Mouse (Mus musculus) layer of hippocampus, postnatal 10 days (tissue): Measurements from ENCODE around the gene Lsamp. TPM values are rescaled to one million over a fixed set of nuclear protein-coding genes. Genes with fewer than 3 reads are reported as not detected.

Experiments used
- DNase-seq, 2 experiments: peaks; one replicate each; pipeline ENCODE4 v3.0.0; 2021; ENCODE audit warnings: low spot score in 2 of 2
- total RNA-seq, 2 experiments: library from RNA; stranded (reverse); gene quantifications; 2 replicates each; pipeline ENCODE4 v1.2.3; 2021

Lsamp gene
- total RNA-seq, 2 experiments from 2014 or later, result 527 to 565 TPM

DNA sequence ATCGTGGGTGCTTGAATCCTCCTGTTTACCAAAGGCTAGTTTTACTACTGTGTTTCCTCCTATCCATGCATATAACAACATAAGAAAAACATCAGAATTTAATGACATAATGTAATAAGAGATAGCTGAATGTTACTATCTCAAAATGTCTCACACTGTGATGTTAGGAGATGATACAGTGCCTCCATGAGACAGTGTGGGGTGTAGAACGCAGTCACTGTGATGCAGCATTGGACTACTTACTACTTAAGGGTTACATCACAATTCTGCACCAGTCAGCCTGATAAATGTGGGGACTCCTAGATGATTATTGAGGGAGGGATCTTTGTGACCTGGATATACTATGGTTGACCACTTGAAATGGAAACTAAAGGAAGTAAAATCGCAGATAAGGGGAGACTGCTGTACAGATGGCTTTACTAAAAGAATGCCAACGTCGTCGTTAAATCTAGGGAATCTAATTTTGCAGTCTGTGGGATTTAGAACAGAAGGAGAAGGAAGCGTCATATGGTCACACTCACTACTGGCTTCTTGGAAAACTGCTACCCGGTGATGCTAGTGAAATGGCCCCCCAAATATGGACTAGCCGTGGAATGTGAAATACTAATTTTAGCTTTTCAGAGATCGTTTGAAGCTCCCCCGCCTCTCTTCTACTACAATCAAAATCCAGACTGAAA lies 1762.2 kb downstream of the Lsamp start:
- DNase-seq, result no peak

DNA sequence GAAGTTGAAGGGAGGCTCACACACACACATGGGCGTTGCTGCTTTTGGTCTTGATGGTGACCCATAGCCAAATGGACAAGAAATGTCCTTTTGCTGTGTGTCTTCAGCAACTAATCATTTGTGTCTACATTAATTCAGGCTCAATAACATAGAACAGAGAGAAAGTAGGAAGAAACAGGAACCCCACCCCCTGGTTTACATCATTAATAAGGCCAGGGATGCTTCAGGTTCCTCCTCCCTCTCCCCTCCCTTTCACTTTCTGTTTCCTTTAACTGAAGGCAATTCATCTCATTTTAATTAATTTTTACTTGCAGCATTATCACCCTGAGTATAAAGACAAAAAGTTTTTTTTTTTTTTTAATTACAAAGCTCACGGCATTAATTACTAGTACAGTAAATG lies 1763.7 kb downstream of the Lsamp start:
- DNase-seq, result no peak

DNA sequence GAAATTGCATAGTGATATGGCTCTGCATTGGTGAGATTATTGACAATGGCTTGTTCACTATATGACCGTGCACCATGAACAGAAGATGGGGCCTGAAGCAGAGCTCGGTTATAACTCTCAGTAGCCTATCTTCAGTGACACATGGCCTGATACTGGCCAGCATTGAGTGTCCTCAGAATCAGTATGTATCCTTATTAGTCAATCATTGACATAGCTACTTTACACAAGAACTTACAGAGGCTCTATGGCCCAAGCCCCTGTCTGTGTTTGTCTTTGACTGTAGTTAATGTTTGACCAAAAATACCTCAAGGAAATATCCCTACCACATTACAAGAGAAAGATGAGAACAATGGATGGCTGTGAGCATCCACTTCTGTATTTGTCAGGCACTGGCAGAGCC lies 1764.6 kb downstream of the Lsamp start:
- no peak for DNase-seq

DNA sequence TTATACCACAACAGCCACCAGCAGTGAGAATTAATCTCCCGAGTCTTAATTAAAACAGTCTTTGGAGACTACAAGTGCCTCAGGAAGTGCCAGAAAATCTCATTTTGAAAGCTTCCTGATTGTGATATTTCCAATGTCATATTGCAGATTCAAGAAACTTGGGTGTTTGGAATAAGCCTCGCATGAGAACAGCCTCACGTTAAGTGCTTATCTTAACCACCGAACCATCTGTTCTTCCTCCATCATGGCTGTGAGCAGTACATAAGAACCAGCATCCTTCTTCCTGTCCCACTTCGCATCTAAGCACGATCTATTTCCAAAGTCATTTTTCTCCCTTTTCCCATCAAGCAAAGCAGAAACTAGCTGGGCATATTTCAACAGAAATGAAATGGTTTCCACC lies 1780.1 kb downstream of the Lsamp start:
- DNase-seq, result no peak

DNA sequence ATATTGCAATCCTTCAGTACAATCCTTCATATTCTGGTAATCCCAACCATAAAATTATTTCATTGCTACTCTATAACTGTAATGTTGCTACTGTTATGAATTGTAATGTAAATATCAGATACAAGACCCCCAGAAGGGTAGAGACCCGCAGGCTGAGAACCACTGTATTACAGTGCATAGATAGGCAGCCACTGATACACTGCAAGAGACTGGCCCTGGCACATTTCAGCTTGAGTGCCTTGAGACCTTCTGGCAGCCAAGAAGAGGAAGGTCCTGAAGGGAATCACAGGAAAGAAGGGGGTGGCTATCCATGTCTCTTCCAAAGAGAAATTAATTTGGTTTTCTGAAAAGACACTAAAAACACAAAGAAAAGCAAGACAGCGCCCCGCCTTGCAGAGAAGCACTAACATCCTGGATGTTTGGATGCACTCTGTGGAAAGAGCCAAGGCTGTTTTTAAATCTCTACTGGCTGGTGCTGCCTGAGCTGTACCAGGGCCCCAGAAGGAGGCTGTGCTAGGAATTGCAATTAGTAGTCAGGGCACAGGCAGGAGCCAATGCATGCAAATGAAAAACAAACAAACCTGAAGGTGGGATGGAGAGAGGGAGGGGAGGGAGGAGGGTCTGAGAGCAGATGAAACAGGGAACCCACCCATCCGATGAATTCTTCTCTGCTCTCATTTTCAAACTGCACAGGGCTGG lies 1787.4 kb downstream of the Lsamp start:
- peak in 1 of 2 experiments; percentile 29 for DNase-seq

DNA sequence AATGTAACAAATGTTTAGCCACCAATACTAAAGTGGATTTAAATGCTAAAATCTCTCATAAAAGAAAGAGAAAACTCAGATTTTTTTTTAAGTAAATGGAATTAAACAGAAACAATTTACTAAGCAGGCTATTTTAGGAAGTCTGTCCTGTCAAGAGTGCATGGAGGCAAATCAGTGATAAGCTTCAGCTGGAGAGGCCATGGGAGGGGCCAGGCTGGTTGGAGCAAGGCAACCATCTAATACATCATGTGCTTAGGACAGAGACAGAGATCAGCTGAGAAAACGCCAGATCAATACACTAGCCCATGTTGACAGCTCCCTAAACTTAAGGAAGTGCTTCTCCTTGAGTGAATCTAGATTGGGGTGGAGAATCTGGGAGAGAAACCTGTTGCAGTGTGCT lies 1793.4 kb downstream of the Lsamp start:
- DNase-seq, result no peak

DNA sequence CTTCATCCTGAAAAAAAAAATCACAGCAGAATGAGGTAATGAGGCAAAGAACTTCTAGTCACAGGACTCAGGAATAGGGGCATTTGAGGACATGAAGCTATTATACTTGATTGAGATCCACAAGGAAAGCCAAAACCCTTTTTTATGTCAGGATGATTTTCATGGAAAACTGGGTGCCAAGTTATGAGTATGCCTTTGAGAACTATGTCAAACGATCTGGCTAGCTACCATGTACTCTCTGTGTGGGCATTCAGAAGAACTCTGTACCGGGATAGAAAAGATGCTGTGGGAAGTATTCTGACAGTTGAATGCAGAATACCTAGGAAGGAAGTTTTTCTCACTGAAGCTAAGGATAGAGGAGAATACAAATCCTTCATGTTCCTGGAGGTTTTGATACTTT lies 1801.4 kb downstream of the Lsamp start:
- no peak for DNase-seq

DNA sequence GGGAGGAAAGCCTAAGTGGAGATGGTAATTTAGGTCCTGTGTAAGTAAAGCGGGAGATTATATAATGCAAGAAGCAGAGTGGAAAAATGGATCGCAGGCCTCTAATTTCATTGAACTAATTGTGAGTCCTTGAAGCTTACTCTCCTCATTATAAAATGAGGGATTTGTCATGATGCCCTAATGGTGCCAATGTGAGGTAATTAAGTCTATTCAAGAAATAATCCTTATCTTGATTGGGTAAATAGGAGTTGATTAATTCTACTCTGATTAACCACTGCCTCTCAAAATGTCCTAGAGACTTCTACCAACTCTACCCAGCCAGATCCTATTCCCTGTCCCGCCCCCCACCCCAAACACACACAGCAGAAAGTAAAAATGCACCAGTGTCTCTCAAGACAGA lies 1802.5 kb downstream of the Lsamp start:
- DNase-seq, result no peak

DNA sequence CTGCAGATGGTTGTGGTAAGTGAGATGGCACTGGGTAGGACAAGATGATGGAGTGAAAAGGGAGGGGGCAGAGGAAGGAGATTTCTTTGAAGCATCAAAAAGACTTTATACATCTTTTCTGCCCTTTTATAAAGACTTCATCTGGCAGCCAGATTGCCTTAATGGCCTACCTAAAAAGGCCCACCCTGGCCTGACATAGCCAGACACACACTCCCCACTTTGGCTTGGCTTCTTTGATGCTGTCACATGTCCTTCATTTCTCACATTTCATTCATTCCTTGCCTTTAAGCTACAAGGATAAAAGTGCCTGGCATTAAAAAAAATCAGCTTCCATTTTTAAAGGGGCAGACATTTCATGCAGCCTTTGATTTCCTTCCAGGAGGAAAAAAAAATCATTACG lies 1803.0 kb downstream of the Lsamp start:
- no peak for DNase-seq

DNA sequence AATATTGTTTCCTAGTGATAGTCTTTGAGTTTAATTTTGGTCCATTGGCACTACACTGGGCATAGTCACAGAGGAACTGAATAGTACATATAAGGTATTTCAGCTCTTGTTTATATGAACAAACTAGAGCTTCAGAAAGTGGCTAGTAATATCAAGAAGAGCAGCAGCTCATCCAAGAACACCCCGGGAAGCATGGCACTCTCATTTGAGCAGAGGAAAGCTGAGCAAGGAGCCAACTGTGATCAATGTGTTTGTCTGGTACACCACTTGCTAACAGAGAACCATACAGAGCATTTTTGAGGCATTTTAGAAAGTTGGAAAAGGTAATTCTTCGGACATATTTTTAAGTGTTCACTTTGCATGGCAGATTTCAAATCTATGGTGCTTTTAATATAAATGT lies 1805.9 kb downstream of the Lsamp start:
- no peak for DNase-seq

DNA sequence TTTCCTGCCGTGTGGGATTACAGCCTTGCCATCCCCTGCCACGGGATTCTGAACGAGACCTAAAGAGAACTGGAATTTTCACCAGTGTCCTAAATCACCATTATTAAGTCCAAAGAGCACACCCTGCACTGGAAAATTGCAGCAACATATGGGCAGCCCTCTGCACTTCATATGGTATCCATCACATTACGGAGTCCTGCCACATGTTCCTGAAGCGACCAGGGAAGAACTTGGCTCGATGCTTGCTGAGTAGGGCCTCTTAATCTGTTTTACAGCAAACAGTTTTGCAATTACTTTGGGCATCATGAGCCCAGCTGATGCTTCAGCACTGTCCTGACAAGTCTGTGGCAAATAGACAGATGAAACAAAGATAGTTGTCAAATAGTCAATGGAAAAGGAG lies 1836.2 kb downstream of the Lsamp start:
- no peak for DNase-seq

DNA sequence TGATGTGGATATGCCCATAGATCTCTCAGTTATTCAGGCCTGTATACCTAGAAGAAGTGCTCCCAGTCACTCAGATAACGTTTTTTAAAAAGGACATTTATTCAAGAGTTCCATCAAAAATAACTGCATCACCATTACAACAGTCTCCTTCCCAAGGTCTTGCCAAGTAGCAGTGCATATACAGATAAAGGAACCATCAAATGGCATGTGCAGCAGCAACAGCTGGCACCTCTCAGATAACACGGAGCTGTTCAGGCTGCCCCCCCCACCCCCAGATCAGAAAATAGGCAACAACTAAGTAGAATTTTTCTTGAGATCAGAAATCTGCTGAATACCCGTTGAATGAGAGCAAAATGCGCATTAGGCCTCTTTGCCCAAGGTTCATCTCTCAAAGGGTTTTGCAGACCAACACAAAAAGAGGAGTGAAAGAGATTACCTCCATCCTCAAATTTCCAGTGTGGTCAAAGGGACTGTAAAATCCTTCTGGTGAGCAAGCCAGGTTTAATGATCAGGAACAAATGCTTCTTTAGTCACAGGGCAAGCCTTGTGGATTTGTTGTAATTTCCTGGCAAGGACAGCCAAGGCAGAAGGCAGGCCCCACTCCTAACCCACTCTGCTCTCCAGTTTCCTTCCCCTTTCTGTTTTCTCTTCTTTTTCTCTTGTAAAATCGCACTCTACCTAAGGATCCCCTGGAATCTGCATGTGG lies 1842.9 kb downstream of the Lsamp start:
- no peak for DNase-seq

DNA sequence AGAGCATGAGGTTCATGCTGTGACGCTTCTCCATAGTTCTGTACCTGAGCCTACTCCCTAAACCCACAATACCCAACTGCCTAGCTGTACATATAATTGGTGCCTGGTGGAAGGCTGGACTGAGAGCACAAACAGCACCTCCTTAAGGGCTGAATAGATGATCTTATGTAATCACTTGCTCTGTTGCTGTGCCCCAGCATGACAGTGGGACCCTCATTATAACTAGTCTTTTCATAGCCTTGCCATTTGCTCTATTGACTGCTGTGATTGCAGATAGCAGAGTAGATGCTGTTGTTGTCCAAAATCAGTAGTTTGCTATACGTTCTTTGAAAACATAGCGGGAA lies 1843.4 kb downstream of the Lsamp start:
- DNase-seq, result no peak

DNA sequence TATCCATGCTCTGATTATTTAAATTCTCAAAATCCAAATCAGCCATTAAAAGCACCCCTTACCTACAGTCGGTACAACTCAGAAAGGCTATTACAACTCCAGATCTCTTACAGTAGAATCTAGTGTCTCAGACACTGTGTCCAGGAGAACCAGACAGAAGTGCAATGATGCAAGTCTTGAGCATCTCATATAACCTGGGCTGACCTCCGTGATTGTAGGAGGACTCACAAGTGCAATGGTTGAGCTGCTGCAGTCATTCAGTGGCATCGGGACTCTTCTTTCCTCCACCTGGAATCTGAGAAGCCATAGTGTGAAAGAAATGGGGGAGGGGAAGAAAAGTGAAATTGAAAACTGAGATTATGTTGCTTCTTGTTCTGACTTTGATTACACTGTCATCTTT lies 1850.5 kb downstream of the Lsamp start:
- no peak for DNase-seq

DNA sequence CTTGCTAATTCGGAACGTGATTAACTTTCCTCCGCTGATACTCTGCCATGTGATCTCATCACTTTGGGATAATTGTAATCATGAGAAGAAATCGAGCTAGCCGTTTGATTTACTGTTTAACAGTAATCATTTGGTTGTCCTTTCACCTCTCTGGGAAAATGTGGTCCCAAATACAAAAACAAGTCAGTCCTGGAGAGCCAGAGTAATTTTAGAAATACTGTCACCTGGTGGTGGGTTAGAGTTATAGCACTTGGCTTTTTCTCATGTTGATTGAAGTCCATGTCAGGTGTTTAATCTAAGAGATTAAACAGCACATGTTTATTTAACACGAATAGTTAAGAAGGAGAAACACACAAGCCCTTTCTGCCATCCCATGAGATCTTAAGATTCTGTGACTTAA lies 1851.6 kb downstream of the Lsamp start:
- DNase-seq, result no peak

DNA sequence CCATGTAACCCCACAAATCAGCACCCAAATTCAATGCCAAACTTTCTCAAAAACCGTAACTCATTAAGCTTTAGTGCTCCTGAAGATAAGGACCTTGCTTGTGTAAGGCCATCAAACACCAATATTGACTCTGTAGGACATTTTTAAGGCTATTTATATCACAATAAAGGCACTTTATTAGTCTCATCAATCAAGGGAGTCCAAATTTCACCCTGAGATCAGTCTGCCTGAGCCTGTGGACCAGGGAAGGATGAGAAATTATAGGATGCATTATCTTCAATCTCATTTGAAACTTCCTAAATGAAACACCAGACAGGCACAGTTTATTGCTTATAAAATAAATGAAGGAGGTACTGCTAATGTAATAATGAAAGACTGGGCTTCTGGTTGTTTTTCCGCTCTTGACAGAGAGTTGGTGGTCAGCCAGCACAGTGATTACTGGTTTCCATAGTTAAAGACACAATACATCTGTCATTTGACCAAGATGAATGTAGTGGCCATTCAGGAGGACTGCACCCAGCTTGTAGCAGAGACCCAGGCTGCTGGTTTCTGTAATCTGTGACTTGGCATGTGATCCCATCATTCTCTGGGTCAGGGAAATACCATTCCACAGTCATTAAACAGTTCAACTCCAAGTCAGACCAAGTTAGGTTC lies 1855.7 kb downstream of the Lsamp start:
- no peak for DNase-seq

DNA sequence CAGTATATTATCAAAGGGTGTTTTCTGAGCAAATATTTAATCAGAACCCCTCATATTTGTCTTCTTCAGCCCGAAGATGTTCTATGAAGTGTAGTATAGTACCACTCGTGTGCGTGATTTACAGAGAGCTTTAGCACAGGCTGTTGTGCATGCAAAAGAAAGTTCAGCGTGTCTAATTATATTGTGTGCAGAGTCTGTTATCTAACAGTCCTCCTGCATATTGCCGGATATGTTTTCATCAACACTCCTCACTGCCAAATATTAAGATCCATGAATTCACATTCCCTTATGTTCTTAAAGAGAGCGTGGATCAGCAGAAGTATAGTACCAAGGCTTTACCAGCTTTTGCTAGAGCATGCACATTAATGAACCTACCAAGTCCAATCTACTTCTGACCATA lies 1862.7 kb downstream of the Lsamp start:
- DNase-seq, result no peak

DNA sequence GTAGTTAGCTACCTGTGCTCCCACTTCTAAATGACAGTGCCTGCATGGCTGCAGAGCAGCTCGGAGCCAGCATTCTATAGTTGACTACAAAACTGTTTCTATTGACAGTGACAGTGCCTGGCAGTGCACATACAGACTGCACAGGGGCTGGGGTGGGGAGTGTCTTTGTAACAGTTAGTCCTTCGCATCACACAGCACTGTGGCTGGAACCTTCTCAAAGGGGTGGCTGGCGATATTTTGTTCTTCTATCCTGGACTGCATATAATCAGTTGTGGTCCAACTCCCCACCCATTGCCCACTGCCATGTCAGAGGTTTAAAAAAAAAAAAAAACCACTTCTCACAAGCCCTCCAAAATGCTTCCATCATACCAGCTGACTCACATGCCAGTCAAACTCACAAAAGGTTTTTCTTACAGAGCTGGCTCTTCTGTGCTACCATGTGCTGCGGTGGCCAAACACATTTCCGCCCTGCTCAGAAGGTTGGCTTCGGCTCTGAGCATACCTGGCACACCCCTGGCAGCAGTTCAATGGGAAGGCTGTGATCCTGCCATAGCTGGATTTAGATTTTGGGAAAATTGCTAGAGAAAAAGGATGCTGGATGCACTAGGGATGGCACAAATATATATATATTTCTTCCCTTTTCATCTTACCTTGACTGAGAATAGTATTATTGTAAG lies 1887.9 kb downstream of the Lsamp start:
- DNase-seq, result no peak

DNA sequence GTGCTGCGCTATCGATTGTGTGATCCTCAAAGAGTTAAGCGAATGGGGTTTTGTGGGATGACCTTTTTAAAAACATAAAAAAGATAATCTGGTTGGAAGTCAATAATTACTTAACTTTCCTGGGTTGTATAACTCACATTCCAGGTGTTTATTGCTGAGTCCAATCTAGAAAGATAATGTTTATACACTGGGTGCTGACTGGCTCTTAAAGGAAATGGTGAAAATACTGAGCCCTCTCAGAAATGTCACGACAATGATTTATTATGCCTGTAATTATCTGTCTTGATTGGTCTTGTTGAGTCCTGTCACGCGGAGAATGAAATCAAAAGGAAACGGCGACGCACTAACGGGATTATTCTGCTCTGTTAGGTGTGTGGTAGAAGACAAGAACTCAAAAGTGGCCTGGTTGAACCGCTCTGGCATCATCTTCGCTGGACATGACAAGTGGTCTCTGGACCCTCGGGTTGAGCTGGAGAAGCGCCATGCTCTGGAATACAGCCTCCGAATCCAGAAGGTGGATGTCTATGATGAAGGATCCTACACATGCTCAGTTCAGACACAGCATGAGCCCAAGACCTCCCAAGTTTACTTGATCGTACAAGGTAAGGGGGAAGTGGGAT lies 1904.5 kb downstream of the Lsamp start:
- DNase-seq, result no peak

DNA sequence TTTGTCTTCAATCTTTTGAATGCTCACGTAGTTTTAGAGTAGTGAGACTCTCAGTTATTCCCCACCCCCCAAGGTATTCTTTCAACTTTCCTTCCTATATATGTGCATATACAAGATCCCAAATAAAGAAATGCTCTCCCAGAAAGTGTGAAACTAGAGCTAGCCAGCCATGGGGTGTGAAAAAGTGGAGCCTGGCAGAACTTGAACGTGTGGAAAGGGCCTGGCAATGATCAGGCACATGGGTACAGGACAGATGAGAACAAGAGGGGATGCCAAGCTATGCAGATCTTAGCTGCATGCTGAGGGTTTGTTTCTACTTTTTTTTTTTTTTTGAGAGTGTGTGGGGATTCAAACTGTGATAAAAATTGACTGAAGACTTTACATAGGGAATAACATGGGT lies 1916.6 kb downstream of the Lsamp start:
- DNase-seq, result no peak

DNA sequence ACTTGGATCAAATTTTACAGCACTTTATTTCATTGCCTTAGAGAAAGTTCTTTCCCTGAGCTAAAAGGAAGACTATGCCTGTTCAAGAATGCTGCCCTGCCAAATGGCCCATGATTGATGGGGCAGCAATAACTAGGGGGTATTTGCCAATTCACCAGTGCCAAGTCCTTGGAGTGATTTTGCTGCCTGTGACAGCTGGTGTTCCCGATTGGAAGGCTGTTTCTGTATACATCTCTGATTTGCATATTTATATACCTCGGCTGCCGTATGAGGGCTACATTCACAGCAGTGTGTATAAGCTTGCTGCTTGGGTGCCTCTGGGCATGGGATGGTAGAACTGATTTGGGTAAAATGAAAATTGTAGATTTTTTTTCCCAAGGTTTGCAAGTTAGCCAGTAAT lies 1919.5 kb downstream of the Lsamp start:
- no peak for DNase-seq
